Mouse (Mus musculus): ENCODE measurements around the gene Pacrg. TPM values are rescaled to one million over a fixed set of nuclear protein-coding genes. Genes with fewer than 3 reads are reported as not detected.
A peak's percentile ranks its signal among the peaks of the same experiment; 100 is the strongest.

Gene Pacrg
- 1.0 and 1.2 TPM in 2 replicates for polyA plus RNA-seq (2014; fragmentation: Nextera tagmentation; extraction: Ambion mirVana)

DNA sequence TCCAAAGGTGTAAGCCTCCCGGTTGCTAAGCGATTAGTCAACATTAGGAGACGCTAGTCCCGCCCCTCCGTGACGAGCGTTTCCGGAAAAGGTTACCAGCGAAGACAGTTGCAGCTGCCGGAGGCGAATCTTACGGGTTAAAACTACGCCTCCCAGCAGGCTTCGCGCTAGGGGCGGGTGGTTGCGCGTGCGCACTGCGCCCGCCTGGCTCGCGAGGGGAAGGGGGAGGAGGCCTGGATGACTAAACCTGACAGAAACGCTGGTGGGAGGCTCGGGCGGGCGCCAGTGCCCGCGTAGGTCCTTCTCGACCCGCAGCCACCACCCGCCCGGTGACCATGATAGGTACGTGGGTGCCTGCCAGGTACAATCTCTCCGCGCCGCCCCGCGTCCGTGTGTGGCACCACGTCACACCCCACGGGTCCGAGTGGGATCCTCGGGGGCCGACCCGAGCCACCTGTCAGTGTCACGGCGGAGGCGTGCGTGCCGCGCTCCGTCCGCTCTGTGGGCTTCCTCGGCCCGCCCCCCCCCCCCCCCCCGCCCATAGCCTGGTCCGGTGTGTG, at the start of gene Pacrg, which contains the start of gene Prkn:
TSS of gene Pacrg (minus strand) at position 164 of the 560 bp plus-strand sequence.
TSS of gene Prkn (plus strand) at position 237 of the 560 bp plus-strand sequence.
- Histone ChIP-seq H3K4me3 (ENCODE audit: control insufficient read depth in 1 of 2, insufficient read depth in 1 of 2, low read depth in 1 of 2, low read length in 2 of 2) (peak within 1 kb of the TSS; percentile 67 to 72), H3K36me3 (ENCODE audit: control insufficient read depth, insufficient read depth, low read length) (no peaks in the 10 kb centered on the region), H3K9ac (ENCODE audit: low read length) (peak within 1 kb of the TSS; percentile 80), H3K4me2 (ENCODE audit: low read length) (peak within 1 kb of the TSS; percentile 67), H3K4me1 (ENCODE audit: control insufficient read depth in 2 of 2, insufficient read depth in 2 of 2, low read length in 2 of 2) (peaks cover 0 to 3% of the 10 kb centered on the region in 2 experiments; a peak in 3 of 4 replicates), H3K27me3 (ENCODE audit: control insufficient read depth, insufficient read depth, low read length) (no peaks in the 10 kb centered on the region), H3K9me3 (ENCODE audit: control insufficient read depth, low read length) (no peaks in the 10 kb centered on the region), H3K27ac (replicated peaks in 1 of 2; ENCODE audit: control insufficient read depth in 1 of 2, insufficient read depth in 1 of 2, low read depth in 2 of 2, low read length in 2 of 2) (peak within 1 kb of the TSS in 1 of 2 experiments; percentile 66; a peak in 2 of 4 replicates)
- ATAC-seq (ENCODE audit: insufficient number of reproducible peaks, insufficient read depth, low FRiP score, low read depth): peak; percentile 97
- WGBS: under 1% methylated on average over 47 of the region's 58 CpGs

DNA sequence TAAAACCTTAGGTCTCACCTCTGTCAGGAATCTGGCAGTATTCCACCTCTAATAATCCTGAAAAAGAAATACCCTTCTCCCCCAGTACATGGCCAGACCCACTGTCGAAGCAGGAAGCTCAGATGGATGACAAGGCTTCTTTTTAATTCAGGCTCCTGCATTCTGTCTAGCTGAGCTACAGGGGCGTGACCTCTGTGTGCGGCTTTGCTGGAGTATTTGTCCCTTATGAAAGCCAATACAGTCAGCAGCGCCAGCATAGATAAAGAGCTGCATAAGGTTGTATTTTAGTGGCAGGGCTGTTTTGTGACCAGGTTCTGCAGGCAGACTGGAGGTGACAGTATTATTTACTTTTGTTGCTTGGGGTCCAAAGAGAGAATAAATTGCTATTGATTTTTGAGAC, 47.8 kb upstream of the Pacrg start:
- H3K27ac ChIP-seq (replicated peaks in 1 of 2; ENCODE audit: control insufficient read depth in 1 of 2, insufficient read depth in 1 of 2, low read depth in 2 of 2, low read length in 2 of 2): no peak overlapping the region
- 17% methylated on average over 4 of the region's 4 CpGs for WGBS
- ATAC-seq (ENCODE audit: insufficient number of reproducible peaks, insufficient read depth, low FRiP score, low read depth): no peak
- H3K9ac ChIP-seq (ENCODE audit: low read length): no peak overlapping the region
- no peaks in the 10 kb centered on the region for H3K27me3 ChIP-seq (ENCODE audit: control insufficient read depth, insufficient read depth, low read length)
- no peak overlapping the region for H3K4me2 ChIP-seq (ENCODE audit: low read length)
- no peaks in the 10 kb centered on the region for H3K9me3 ChIP-seq (ENCODE audit: control insufficient read depth, low read length)
- H3K4me1 ChIP-seq (ENCODE audit: control insufficient read depth in 2 of 2, insufficient read depth in 2 of 2, low read length in 2 of 2): peaks cover 0 to 7% of the 10 kb centered on the region in 2 experiments; a peak in 2 of 4 replicates
- H3K36me3 ChIP-seq (ENCODE audit: control insufficient read depth, insufficient read depth, low read length): no peaks in the 10 kb centered on the region
- H3K4me3 ChIP-seq (ENCODE audit: control insufficient read depth in 1 of 2, insufficient read depth in 1 of 2, low read depth in 1 of 2, low read length in 2 of 2): no peak overlapping the region

DNA sequence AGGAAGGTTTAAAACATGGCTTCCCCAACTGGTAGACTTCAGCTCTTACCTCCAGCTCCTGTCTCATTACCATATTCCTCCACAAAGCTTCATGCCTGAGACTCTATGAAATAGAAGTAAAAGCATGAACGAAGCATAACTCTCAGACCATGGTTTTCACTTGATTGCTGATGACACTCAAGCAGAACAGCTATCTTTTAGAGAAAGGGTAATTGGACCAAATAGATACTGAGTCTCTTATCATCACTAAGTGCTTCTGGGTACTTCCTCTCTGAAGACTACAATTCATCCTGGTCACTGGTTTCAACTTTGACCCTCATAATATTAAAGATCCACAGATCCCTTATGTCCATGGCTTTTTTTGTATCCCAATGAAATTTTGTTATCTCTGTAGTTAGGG, 42.1 kb upstream of the Pacrg start:
- Histone ChIP-seq H3K4me1 (ENCODE audit: control insufficient read depth in 2 of 2, insufficient read depth in 2 of 2, low read length in 2 of 2) (no peaks in the 10 kb centered on the region), H3K4me2 (ENCODE audit: low read length) (no peak overlapping the region), H3K27ac (replicated peaks in 1 of 2; ENCODE audit: control insufficient read depth in 1 of 2, insufficient read depth in 1 of 2, low read depth in 2 of 2, low read length in 2 of 2) (no peak overlapping the region), H3K4me3 (ENCODE audit: control insufficient read depth in 1 of 2, insufficient read depth in 1 of 2, low read depth in 1 of 2, low read length in 2 of 2) (no peak overlapping the region), H3K36me3 (ENCODE audit: control insufficient read depth, insufficient read depth, low read length) (no peaks in the 10 kb centered on the region), H3K9me3 (ENCODE audit: control insufficient read depth, low read length) (no peaks in the 10 kb centered on the region), H3K9ac (ENCODE audit: low read length) (no peak overlapping the region), H3K27me3 (ENCODE audit: control insufficient read depth, insufficient read depth, low read length) (no peaks in the 10 kb centered on the region)
- ATAC-seq (ENCODE audit: insufficient number of reproducible peaks, insufficient read depth, low FRiP score, low read depth): no peak
- WGBS: 68% methylated on average over 1 of the region's 1 CpGs

DNA sequence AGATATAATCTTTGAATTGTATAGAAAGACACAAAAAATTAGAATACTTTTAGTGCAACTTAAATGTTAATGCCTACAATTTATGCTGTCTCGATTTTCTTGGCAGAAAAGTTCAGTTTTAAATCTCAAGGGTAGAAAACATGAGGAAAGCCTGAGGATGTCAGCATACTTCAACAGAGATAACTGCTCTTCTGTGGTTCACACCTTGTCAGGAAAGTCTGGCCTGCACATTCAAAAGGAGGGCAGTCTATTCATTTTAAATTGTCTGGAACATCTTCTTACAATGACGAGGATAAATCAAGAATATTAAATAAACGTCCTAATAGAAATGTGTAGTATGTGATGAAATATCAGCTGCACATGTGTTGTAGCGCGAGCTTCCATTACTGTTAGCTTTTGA, 38.9 kb upstream of the Pacrg start:
- ATAC-seq (ENCODE audit: insufficient number of reproducible peaks, insufficient read depth, low FRiP score, low read depth): no peak
- H3K4me2 ChIP-seq (ENCODE audit: low read length): no peak overlapping the region
- H3K36me3 ChIP-seq (ENCODE audit: control insufficient read depth, insufficient read depth, low read length): no peaks in the 10 kb centered on the region
- H3K4me3 ChIP-seq (ENCODE audit: control insufficient read depth in 1 of 2, insufficient read depth in 1 of 2, low read depth in 1 of 2, low read length in 2 of 2): no peak overlapping the region
- H3K27me3 ChIP-seq (ENCODE audit: control insufficient read depth, insufficient read depth, low read length): no peaks in the 10 kb centered on the region
- H3K4me1 ChIP-seq (ENCODE audit: control insufficient read depth in 2 of 2, insufficient read depth in 2 of 2, low read length in 2 of 2): peaks cover 2 to 3% of the 10 kb centered on the region in 2 experiments; a peak in 2 of 4 replicates
- H3K27ac ChIP-seq (replicated peaks in 1 of 2; ENCODE audit: control insufficient read depth in 1 of 2, insufficient read depth in 1 of 2, low read depth in 2 of 2, low read length in 2 of 2): no peak overlapping the region
- H3K9ac ChIP-seq (ENCODE audit: low read length): no peak overlapping the region
- H3K9me3 ChIP-seq (ENCODE audit: control insufficient read depth, low read length): no peaks in the 10 kb centered on the region
- WGBS: 73% methylated on average over 5 of the region's 5 CpGs

DNA sequence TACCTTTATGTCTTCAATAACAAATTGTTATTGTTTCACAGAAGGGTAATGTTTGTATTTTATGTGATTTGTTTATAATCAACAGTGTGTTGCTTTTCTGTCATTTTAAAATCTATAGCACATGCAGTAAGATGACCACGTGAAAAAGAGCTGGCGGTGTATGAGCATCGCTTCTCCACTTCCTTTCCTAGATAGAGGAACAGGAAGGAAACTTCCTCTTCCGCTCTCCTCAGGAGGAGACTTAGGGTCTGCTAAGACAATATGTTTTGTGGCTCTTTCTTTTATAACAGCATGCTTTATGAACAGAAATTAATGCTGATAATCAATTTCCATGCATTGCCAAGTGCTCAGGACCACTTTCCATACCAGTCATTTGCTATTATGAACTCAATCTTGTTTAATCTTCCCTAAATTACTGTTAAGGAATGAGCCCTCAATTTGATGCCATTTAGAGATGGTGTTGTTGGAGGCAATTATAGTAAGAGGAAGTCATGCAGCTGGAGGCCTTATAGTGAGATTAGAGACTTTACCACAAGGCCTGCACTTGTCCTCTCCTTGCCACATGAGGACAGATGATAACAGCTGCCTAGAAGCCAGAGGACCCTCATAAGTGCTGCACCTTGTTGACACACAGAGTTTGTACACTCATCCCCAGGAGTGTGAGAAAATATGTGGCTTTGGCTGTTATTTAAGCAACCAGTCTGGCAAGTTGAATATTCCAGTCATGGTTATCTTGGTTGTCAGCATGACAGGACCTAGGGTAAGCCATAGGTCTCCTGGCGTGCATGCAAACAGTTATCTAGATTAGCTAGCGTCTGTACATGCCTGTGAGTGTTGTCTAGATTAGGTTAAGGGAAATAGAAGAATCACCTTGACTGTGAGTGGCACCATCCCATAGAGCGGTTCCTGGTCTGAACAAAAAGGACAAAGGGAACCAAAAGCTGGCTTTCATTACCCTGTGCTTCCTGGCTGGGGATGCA, 34.4 kb upstream of the Pacrg start:
- H3K4me3 ChIP-seq (ENCODE audit: control insufficient read depth in 1 of 2, insufficient read depth in 1 of 2, low read depth in 1 of 2, low read length in 2 of 2): no peak overlapping the region
- no peak overlapping the region for H3K4me2 ChIP-seq (ENCODE audit: low read length)
- no peaks in the 10 kb centered on the region for H3K27me3 ChIP-seq (ENCODE audit: control insufficient read depth, insufficient read depth, low read length)
- 64% methylated on average over 7 of the region's 7 CpGs for WGBS
- peaks cover 2 to 3% of the 10 kb centered on the region in 2 experiments; a peak in 2 of 4 replicates for H3K4me1 ChIP-seq (ENCODE audit: control insufficient read depth in 2 of 2, insufficient read depth in 2 of 2, low read length in 2 of 2)
- no peak overlapping the region for H3K27ac ChIP-seq (replicated peaks in 1 of 2; ENCODE audit: control insufficient read depth in 1 of 2, insufficient read depth in 1 of 2, low read depth in 2 of 2, low read length in 2 of 2)
- H3K36me3 ChIP-seq (ENCODE audit: control insufficient read depth, insufficient read depth, low read length): no peaks in the 10 kb centered on the region
- H3K9me3 ChIP-seq (ENCODE audit: control insufficient read depth, low read length): no peaks in the 10 kb centered on the region
- H3K9ac ChIP-seq (ENCODE audit: low read length): no peak overlapping the region
- ATAC-seq (ENCODE audit: insufficient number of reproducible peaks, insufficient read depth, low FRiP score, low read depth): no peak

DNA sequence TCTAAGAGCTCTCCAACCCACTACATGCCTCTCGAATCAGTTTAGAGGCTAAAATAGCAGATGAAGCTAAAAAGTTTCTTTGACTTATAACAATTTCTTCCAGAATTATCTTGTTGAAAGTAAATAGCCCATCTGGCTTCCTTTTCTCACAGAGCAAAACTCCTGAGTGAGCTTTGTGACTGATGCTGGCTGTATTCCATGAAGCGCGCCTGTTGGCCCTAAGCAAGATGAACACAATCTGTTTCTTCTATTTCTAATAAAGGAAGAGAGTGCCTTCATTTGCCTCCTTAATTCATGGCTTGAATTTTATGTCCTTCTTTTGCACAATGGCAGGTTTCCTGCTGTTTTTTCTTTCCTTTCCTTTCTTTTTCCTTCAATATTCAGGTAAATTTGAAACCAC, 14.1 kb upstream of the Pacrg start:
- no peaks in the 10 kb centered on the region for H3K9me3 ChIP-seq (ENCODE audit: control insufficient read depth, low read length)
- no peaks in the 10 kb centered on the region for H3K36me3 ChIP-seq (ENCODE audit: control insufficient read depth, insufficient read depth, low read length)
- H3K4me2 ChIP-seq (ENCODE audit: low read length): no peak overlapping the region
- H3K4me3 ChIP-seq (ENCODE audit: control insufficient read depth in 1 of 2, insufficient read depth in 1 of 2, low read depth in 1 of 2, low read length in 2 of 2): no peak overlapping the region
- no peak overlapping the region for H3K9ac ChIP-seq (ENCODE audit: low read length)
- no peak overlapping the region for H3K27ac ChIP-seq (replicated peaks in 1 of 2; ENCODE audit: control insufficient read depth in 1 of 2, insufficient read depth in 1 of 2, low read depth in 2 of 2, low read length in 2 of 2)
- no peak for ATAC-seq (ENCODE audit: insufficient number of reproducible peaks, insufficient read depth, low FRiP score, low read depth)
- no peaks in the 10 kb centered on the region for H3K27me3 ChIP-seq (ENCODE audit: control insufficient read depth, insufficient read depth, low read length)
- WGBS: 85% methylated on average over 3 of the region's 3 CpGs
- no peaks in the 10 kb centered on the region for H3K4me1 ChIP-seq (ENCODE audit: control insufficient read depth in 2 of 2, insufficient read depth in 2 of 2, low read length in 2 of 2)

DNA sequence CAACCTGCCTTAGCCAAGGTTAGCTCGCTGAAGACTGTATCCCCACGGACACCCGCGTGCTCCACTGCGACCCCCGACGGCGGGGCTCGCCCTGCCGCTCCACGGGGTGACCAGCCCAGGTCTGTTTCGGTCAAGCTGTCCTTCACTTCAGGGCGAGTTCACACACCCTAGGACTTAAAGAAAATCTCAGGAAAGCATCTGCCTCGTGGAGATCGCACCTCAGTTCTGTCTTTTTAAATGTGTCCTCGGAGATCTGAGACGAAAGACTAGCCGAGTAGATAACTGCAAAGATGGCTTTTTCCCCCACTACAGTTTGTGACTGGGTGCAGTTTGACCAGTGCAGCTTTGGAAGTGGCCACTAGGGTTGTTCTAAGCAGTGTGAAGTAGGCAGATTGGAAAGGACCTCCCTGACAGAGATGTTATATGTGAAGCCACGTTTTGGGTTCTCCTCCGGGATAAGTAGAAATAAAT, 655 bp upstream of the Pacrg start:
- Histone ChIP-seq H3K4me1 (ENCODE audit: control insufficient read depth in 2 of 2, insufficient read depth in 2 of 2, low read length in 2 of 2) (peaks cover 0 to 3% of the 10 kb centered on the region in 2 experiments; a peak in 3 of 4 replicates), H3K9ac (ENCODE audit: low read length) (peak overlapping the region; percentile 80), H3K27me3 (ENCODE audit: control insufficient read depth, insufficient read depth, low read length) (no peaks in the 10 kb centered on the region), H3K4me3 (ENCODE audit: control insufficient read depth in 1 of 2, insufficient read depth in 1 of 2, low read depth in 1 of 2, low read length in 2 of 2) (peak overlapping the region; percentile 67 to 72), H3K36me3 (ENCODE audit: control insufficient read depth, insufficient read depth, low read length) (no peaks in the 10 kb centered on the region), H3K27ac (replicated peaks in 1 of 2; ENCODE audit: control insufficient read depth in 1 of 2, insufficient read depth in 1 of 2, low read depth in 2 of 2, low read length in 2 of 2) (0 out of 4 replicates have a peak overlapping the region, but pooled peaks of 1 of the 2 experiments have one; percentile 66), H3K9me3 (ENCODE audit: control insufficient read depth, low read length) (no peaks in the 10 kb centered on the region), H3K4me2 (ENCODE audit: low read length) (peak overlapping the region; percentile 67)
- 3% methylated on average over 20 of the region's 20 CpGs for WGBS
- ATAC-seq (ENCODE audit: insufficient number of reproducible peaks, insufficient read depth, low FRiP score, low read depth): no peak

All from heart, embryonic 14.5 days (tissue).